Mouse (Mus musculus) liver, postnatal 0 days (tissue): Measurements from ENCODE around the gene Rbfox1.

Source experiments
- CTCF ChIP-seq: sonication (generic); IDR thresholded peaks from 2 replicates; pipeline ENCODE4 v1.5.1; 2016; ENCODE audit warnings: antibody characterized with exemption, low read depth
- EP300 ChIP-seq: IDR thresholded peaks from 2 replicates; pipeline ENCODE4 v1.6.1; 2016; ENCODE audit warnings: antibody characterized with exemption, low read depth, mild to moderate bottlenecking

DNA sequence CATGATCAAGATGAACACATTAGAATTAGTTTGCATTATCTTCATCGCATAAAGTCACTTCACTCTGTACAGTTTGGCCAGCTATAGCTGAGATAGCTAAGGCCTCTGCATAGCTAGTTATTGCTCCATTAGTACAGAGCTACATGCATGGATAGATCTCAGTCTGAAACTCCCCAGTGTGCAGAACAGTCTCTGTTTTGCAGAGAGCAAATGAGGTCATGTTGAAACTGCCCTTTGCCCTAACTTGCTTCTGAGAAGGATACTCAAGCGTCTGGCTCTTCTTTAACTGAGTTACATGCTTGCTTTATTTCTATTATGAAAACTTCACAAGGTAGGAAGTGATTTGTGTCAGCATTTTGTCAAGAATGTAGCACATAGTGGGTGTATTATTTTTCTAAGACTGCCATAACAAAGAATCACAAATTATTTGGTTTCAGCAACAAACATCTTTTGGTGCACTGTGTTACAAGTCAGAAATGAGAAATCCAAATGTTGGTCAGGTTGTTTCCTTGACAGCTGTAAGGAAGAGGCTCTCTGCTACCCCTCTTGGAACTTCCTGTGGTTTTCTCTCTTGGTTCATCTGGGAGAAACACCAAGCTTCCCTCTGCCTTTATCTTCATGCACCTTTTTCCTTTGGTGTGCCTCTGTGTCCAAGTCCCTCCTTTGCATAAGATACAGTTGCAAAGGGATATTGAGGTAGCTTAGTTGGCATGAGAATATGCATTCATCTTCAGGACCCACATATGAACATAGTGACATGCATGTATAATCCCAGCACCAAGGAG is 1321.2 kb downstream of the Rbfox1 start:
- TF ChIP-seq CTCF (no peak), EP300 (no peak)
